Mouse (Mus musculus) hindbrain, embryonic 10.5 days (tissue): ENCODE data around the gene Tmprss6. TPM values are rescaled to one million over a fixed set of nuclear protein-coding genes. Genes with fewer than 3 reads are reported as not detected.

ENCODE experiments used
- DNase-seq: peaks from one replicate; pipeline ENCODE4 v3.0.0-alpha.2; 2017; ENCODE audit warnings: low spot score
- H3K27ac ChIP-seq: fragments of 300-500 bp; sonication (generic); 2 replicates; pipeline ENCODE4 v1.5.1; 2016; ENCODE audit warnings: mild to moderate bottlenecking, moderate library complexity
- H3K27me3 ChIP-seq: fragments of 300-500 bp; sonication (generic); 2 replicates; pipeline ENCODE4 v1.6.1; 2016; ENCODE audit warnings: mild to moderate bottlenecking; ENCODE audit not compliant: poor library complexity, insufficient read depth, severe bottlenecking
- H3K36me3 ChIP-seq: fragments of 300-500 bp; sonication (generic); 2 replicates; pipeline ENCODE4 v1.6.1; 2016; ENCODE audit warnings: mild to moderate bottlenecking, moderate library complexity
- H3K4me1 ChIP-seq: fragments of 300-500 bp; sonication (generic); replicated peaks from 2 replicates; pipeline ENCODE4 v1.6.1; 2016; ENCODE audit warnings: mild to moderate bottlenecking
- H3K4me3 ChIP-seq: fragments of 300-500 bp; sonication (generic); 2 replicates; pipeline ENCODE4 v1.5.1; 2016; ENCODE audit warnings: mild to moderate bottlenecking, moderate library complexity
- H3K9me3 ChIP-seq: fragments of 300-500 bp; sonication (generic); 2 replicates; pipeline ENCODE4 v1.6.1; 2016; ENCODE audit warnings: mild to moderate bottlenecking, moderate library complexity
- WGBS: fragments of 180-500 bp; shearing (Covaris S2); methylation state at CpG from one replicate; pipeline ENCODE4 v1.1.7; 2016; 5-methylcytosine and 5-hydroxymethylcytosine counted together
- polyA plus RNA-seq: library from polyadenylated mRNA; unstranded; fragments of >200 nt; fragmentation: Nextera tagmentation; extraction: Ambion mirVana; gene quantifications from 2 replicates; pipeline ENCODE4 v1.2.1, GENCODE M21; 2016

Tmprss6 gene
- polyA plus RNA-seq, 1 experiment from 2014 or later, result not detected

- no peak overlapping the region for H3K27ac ChIP-seq
- WGBS, result 16% methylated on average over 16 of the region's 16 CpGs
- no peak overlapping the region for H3K4me3 ChIP-seq
- peaks cover 10% of the 10 kb centered on the region for H3K4me1 ChIP-seq
- H3K36me3 ChIP-seq, result no peaks in the 10 kb centered on the region
- peaks cover 3% of the 10 kb centered on the region; the same call in 1 of the 2 replicates for H3K27me3 ChIP-seq
- peak; percentile 85 for DNase-seq
- no peaks in the 10 kb centered on the region for H3K9me3 ChIP-seq
These were observed 46.1 kb downstream of the Tmprss6 start for GRCm38 (mm10) chr15:78422046-78422956.

GRCm38 (mm10) chr15:78420395-78420794 lies 48.0 kb downstream of the Tmprss6 start:
- no peak overlapping the region for H3K27ac ChIP-seq
- H3K36me3 ChIP-seq, result no peaks in the 10 kb centered on the region
- H3K9me3 ChIP-seq, result no peaks in the 10 kb centered on the region
- WGBS, result 91% methylated on average over 13 of the region's 13 CpGs
- no peak overlapping the region for H3K4me3 ChIP-seq
- peaks cover 3% of the 10 kb centered on the region; the same call in 1 of the 2 replicates for H3K27me3 ChIP-seq
- H3K4me1 ChIP-seq, result peaks cover 18% of the 10 kb centered on the region
- DNase-seq, result no peak

GRCm38 (mm10) chr15:78416937-78417336 lies 51.5 kb downstream of the Tmprss6 start:
- H3K4me1 ChIP-seq, result peaks cover 9% of the 10 kb centered on the region
- H3K36me3 ChIP-seq, result peaks cover 18% of the 10 kb centered on the region; the same call in 1 of the 2 replicates
- no peak overlapping the region for H3K4me3 ChIP-seq
- WGBS, result 9% methylated on average over 4 of the region's 4 CpGs
- no peak for DNase-seq
- H3K9me3 ChIP-seq, result no peaks in the 10 kb centered on the region
- H3K27me3 ChIP-seq, result peaks cover 5% of the 10 kb centered on the region
- H3K27ac ChIP-seq, result peak overlapping the region; percentile 54; the same call in 1 of the 2 replicates

DNA sequence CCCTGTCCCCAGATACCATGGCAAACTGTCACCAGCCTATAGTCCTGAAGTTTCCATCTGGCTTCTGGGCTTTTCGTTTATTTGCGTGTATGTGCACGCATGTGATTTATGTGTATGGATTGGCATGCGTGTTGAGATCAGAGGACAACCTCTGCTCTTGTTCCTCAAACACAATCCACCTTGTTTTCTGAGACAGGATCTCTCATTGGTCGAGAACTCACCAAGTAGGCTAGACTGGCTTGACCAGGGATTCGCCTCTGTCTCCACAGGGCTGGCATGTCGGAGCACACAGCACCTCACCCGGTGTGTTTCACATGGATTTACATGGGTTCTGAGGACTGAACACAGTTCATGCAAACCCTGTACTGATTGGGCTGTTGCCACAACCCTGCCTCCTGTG lies 54.3 kb downstream of the Tmprss6 start:
- 86% methylated on average over 8 of the region's 8 CpGs for WGBS
- H3K36me3 ChIP-seq, result peaks cover 18% of the 10 kb centered on the region; the same call in 1 of the 2 replicates
- no peaks in the 10 kb centered on the region for H3K9me3 ChIP-seq
- no peak overlapping the region for H3K4me3 ChIP-seq
- no peak for DNase-seq
- H3K27me3 ChIP-seq, result peaks cover 33% of the 10 kb centered on the region
- peak overlapping the region; percentile 23; the same call in 1 of the 2 replicates for H3K27ac ChIP-seq
- H3K4me1 ChIP-seq, result peaks cover 28% of the 10 kb centered on the region

GRCm38 (mm10) chr15:78413719-78414117 lies 54.7 kb downstream of the Tmprss6 start:
- 67% methylated on average over 1 of the region's 1 CpGs for WGBS
- Histone ChIP-seq H3K27me3 (peaks cover 38% of the 10 kb centered on the region), H3K4me3 (no peak overlapping the region), H3K4me1 (peaks cover 29% of the 10 kb centered on the region), H3K36me3 (peaks cover 18% of the 10 kb centered on the region; the same call in 1 of the 2 replicates), H3K9me3 (no peaks in the 10 kb centered on the region), H3K27ac (peak overlapping the region; percentile 29; the same call in 1 of the 2 replicates)
- no peak for DNase-seq

DNA sequence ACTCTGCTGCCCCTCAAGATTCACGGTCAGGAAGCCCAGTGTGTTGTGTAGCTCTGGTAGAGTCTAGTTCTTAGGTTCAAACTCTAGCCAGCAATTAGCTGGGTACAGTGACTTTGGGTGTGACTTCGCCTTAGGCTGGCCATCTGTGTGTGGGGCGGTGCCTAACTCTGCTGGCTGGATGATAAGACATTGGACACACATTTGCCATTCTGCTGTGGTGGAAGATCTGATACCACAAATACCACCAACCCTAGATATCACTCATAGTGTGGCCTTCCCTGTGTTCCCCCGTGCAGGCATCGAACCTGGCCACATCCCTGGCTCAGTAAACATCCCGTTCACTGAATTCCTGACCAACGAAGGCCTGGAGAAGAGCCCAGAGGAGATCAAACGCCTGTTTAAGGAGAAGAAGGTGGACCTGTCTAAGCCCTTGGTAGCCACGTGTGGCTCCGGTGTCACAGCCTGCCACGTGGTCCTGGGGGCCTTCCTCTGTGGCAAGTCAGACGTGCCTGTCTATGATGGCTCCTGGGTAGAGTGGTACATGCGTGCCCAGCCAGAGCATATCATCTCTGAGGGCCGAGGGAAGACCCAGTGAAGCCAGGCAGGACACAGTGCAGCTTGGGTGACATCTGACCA lies 55.2 kb downstream of the Tmprss6 start:
- no peak overlapping the region for H3K4me3 ChIP-seq
- H3K36me3 ChIP-seq, result peaks cover 18% of the 10 kb centered on the region; the same call in 1 of the 2 replicates
- peak overlapping the region; percentile 31; the same call in 1 of the 2 replicates for H3K27ac ChIP-seq
- DNase-seq, result no peak
- peaks cover 43% of the 10 kb centered on the region for H3K27me3 ChIP-seq
- H3K4me1 ChIP-seq, result peaks cover 34% of the 10 kb centered on the region
- H3K9me3 ChIP-seq, result no peaks in the 10 kb centered on the region
- WGBS, result 90% methylated on average over 14 of the region's 14 CpGs

DNA sequence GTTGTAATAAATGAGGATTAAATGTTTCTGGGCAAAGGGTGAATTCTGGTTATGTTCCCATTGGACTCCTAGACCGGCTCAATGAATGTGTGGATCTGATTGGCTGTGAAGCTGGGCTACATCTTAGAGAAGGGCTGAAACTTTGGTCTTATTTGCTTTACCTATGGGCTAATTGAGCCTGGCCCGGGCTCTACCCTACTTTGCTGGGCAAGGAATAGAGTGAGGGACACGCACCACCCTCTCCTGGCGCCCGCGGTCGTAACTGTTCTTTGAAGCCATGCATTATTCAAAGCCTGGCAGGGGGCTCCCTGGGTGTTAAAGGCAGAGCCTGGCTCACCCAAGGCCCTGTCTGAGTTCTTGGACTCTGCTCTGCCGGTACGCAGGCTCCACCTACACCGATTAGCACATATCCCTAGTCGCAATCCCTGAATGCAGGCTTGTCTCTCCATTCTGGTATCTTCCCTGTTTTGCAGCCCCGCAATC lies 58.8 kb downstream of the Tmprss6 start:
- no peak for DNase-seq
- H3K4me3 ChIP-seq, result peak overlapping the region; percentile 45
- peaks cover 60% of the 10 kb centered on the region for H3K4me1 ChIP-seq
- H3K27me3 ChIP-seq, result peaks cover 55% of the 10 kb centered on the region
- WGBS, result 10% methylated on average over 12 of the region's 12 CpGs
- no peaks in the 10 kb centered on the region for H3K9me3 ChIP-seq
- H3K36me3 ChIP-seq, result peaks cover 18% of the 10 kb centered on the region; the same call in 1 of the 2 replicates
- H3K27ac ChIP-seq, result peak overlapping the region; percentile 58; the same call in 1 of the 2 replicates

GRCm38 (mm10) chr15:78406293-78406934 lies 62.0 kb downstream of the Tmprss6 start, which contains the start of gene Mpst:
Gene Mpst (plus strand): TSS chr15:78406416.
- Histone ChIP-seq H3K27me3 (peaks cover 47% of the 10 kb centered on the region), H3K4me1 (peaks cover 82% of the 10 kb centered on the region), H3K4me3 (peak within 1 kb of the TSS; percentile 75), H3K27ac (peak within 1 kb of the TSS; percentile 97), H3K36me3 (no peaks in the 10 kb centered on the region), H3K9me3 (no peaks in the 10 kb centered on the region)
- WGBS, result under 1% methylated on average over 40 of the region's 40 CpGs
- peak; percentile 90 for DNase-seq

DNA sequence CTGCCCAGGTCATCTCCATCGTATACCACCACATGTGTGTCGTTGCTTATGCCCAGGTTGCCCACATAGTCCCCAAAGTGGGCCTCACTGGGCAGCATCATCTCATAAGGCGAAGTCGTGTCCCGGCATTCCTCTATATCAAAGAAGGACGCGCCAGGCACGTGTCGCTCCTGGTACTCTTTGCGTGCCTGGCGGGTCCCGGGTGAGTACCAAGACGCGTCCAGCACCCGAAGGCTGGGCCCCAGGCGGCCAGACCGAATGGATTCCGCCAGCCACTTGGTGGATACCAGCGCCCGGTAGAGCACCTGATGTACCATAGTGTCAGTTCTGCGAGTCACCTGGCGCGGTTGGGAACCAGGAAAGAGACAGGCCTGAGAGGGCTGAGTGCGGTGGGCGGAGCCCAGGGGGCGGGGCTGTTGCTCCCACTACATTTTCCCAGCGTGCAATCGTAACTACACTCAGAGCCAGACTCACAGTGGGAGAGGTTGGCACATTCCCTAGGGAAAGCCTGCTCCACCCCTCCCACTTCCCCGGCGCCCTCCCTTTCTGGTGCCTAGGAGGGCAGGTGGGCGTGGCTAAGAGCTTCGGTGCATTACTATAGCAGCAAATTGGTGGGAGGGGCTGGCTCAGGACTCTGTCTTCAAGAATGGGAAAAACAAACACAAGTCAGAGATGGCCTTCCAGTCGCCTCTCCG lies 62.8 kb downstream of the Tmprss6 start, which contains the start of gene Tst:
TSS of gene Tst (minus strand) at position 391 of the 695 bp plus-strand sequence.
- no peaks in the 10 kb centered on the region for H3K9me3 ChIP-seq
- H3K36me3 ChIP-seq, result no peaks in the 10 kb centered on the region
- H3K27ac ChIP-seq, result peak within 1 kb of the TSS; percentile 97
- peak within 1 kb of the TSS; percentile 75 for H3K4me3 ChIP-seq
- 2% methylated on average over 34 of the region's 34 CpGs for WGBS
- H3K4me1 ChIP-seq, result peaks cover 80% of the 10 kb centered on the region
- DNase-seq, result peak; percentile 81
- H3K27me3 ChIP-seq, result peaks cover 40% of the 10 kb centered on the region

GRCm38 (mm10) chr15:78405098-78405497 lies 63.3 kb downstream of the Tmprss6 start:
- H3K9me3 ChIP-seq, result no peaks in the 10 kb centered on the region
- H3K36me3 ChIP-seq, result no peaks in the 10 kb centered on the region
- DNase-seq, result no peak
- H3K27me3 ChIP-seq, result peaks cover 34% of the 10 kb centered on the region
- H3K4me1 ChIP-seq, result peaks cover 74% of the 10 kb centered on the region
- peak overlapping the region; percentile 75 for H3K4me3 ChIP-seq
- H3K27ac ChIP-seq, result peak overlapping the region; percentile 97; the same call in 1 of the 2 replicates
- 51% methylated on average over 11 of the region's 11 CpGs for WGBS

- Histone ChIP-seq H3K4me3 (no peak overlapping the region), H3K4me1 (peaks cover 66% of the 10 kb centered on the region), H3K27me3 (peaks cover 22% of the 10 kb centered on the region), H3K36me3 (no peaks in the 10 kb centered on the region), H3K9me3 (no peaks in the 10 kb centered on the region), H3K27ac (peak overlapping the region; percentile 45; the same call in 1 of the 2 replicates)
- 60% methylated on average over 1 of the region's 1 CpGs for WGBS
- DNase-seq, result no peak
These were observed 64.5 kb downstream of the Tmprss6 start for GRCm38 (mm10) chr15:78403896-78404295.
